Mouse (Mus musculus): ENCODE measurements around the gene Eif2ak4. TPM values are rescaled to one million over a fixed set of nuclear protein-coding genes. Genes with fewer than 3 reads are reported as not detected.

The Eif2ak4 gene
- total RNA-seq, 2 experiments from 2014 or later = 9.2 to 9.3 TPM

Other genes with a start within 250 kb of the Eif2ak4 start
- under 1 TPM in 1 of 2 experiments, not detected in 1; 0.17 TPM for gene Fsip1, start 131.7 kb upstream of the Eif2ak4 start, total RNA-seq (2021)
- gene Gpr176, start 15.2 kb upstream of the Eif2ak4 start, total RNA-seq (2021) = under 1 TPM; 0.19 to 0.20 TPM
- 100 to 1,000 TPM; 113 to 115 TPM for gene Srp14, start 91.1 kb downstream of the Eif2ak4 start, total RNA-seq (2021)
- gene Bmf, start 161.1 kb downstream of the Eif2ak4 start, total RNA-seq (2021) = 10 to 100 TPM; 18.6 to 21.7 TPM
- 1 to 10 TPM; 3.8 to 8.5 TPM for gene Bub1b, start 209.6 kb downstream of the Eif2ak4 start, total RNA-seq (2021)